Mouse (Mus musculus) testis, adult 2 months (tissue): ENCODE results near the gene Olfr968.

Source experiments
- CTCF ChIP-seq: fragments of 200-500 bp; IDR thresholded peaks from 2 replicates; pipeline ENCODE4 v1.5.1; 2012; ENCODE audit warnings: low read depth, mild to moderate bottlenecking, inconsistent platforms, low read length, moderate library complexity; ENCODE audit not compliant: control insufficient read depth, insufficient read depth, insufficient replicate concordance
- POLR2A ChIP-seq: fragments of 200-500 bp; IDR thresholded peaks from 2 replicates; pipeline ENCODE4 v1.6.1; 2012; ENCODE audit warnings: low read depth, mild to moderate bottlenecking, inconsistent platforms, low read length, moderate library complexity; ENCODE audit not compliant: control insufficient read depth

DNA sequence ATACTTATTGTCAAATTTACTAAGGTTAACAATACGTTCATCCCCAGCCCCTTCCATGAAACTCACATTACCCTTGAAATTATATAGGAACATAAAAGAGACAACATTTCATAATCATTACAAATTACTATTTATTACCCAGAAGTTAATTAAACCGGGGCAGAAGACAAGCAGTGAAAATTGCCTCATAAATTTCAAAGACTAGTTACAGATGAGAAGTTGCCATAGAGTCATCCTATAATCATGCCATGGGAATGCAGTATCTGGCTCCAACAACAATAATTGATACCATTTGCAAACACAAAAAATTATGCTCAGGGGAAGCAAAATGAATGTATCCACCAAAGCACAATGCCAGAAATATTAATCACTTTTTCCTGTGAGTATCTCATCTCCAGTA, 7.5 kb upstream of the Olfr968 start, which contains the start of gene Olfr969:
- TF ChIP-seq CTCF (no peak), POLR2A (no peak)
